Mouse (Mus musculus) liver, embryonic 16.5 days (tissue): Measurements from ENCODE around the gene Trhde. TPM values are rescaled to one million over a fixed set of nuclear protein-coding genes. Genes with fewer than 3 reads are reported as not detected.

Experiments
- ATAC-seq: fragments of 200-750 bp; cut with Nextera tagmentation; 2 replicates; pipeline ENCODE4 v1.8.0; 2017; ENCODE audit warnings: low read depth, mild to moderate bottlenecking, moderate number of reproducible peaks, moderate library complexity
- H3K27ac ChIP-seq: fragments of 300-500 bp; sonication (generic); 2 replicates; pipeline ENCODE4 v1.5.1; 2014; ENCODE audit warnings: mild to moderate bottlenecking, low read length
- H3K27me3 ChIP-seq: fragments of 300-500 bp; sonication (generic); 2 replicates; pipeline ENCODE4 v1.6.1; 2014; ENCODE audit warnings: low read depth, low read length, mixed read lengths; ENCODE audit not compliant: control insufficient read depth, insufficient read depth
- H3K36me3 ChIP-seq: fragments of 300-500 bp; sonication (generic); 2 replicates; pipeline ENCODE4 v1.6.1; 2014; ENCODE audit warnings: mild to moderate bottlenecking; ENCODE audit not compliant: control insufficient read depth, insufficient read depth
- H3K4me1 ChIP-seq: fragments of 300-500 bp; sonication (generic); 2 replicates; pipeline ENCODE4 v1.6.1; 2014; ENCODE audit warnings: low read depth, low read length, mixed read lengths; ENCODE audit not compliant: control insufficient read depth
- H3K4me2 ChIP-seq: fragments of 300-500 bp; sonication (generic); 2 replicates; pipeline ENCODE4 v1.6.1; 2014; ENCODE audit warnings: low read depth, low read length, mixed read lengths
- H3K4me3 ChIP-seq: fragments of 300-500 bp; sonication (generic); 2 replicates; pipeline ENCODE4 v1.5.1; 2014; ENCODE audit warnings: low read depth, mild to moderate bottlenecking, low read length
- H3K9ac ChIP-seq: fragments of 300-500 bp; sonication (generic); 2 replicates; pipeline ENCODE4 v1.6.1; 2014; ENCODE audit warnings: low read depth, low read length
- H3K9me3 ChIP-seq: fragments of 300-500 bp; sonication (generic); replicated peaks from 2 replicates; pipeline ENCODE4 v1.6.1; 2016; ENCODE audit warnings: low read length; ENCODE audit not compliant: control insufficient read depth
- WGBS: fragments of 180-500 bp; shearing (Covaris S2); extraction: QIAGEN DNeasy Blood & Tissue Kit; methylation state at CpG from one replicate; pipeline ENCODE4 v1.1.7; 2014; ENCODE audit not compliant: insufficient replicate concordance; 5-methylcytosine and 5-hydroxymethylcytosine counted together
- polyA plus RNA-seq: library from polyadenylated mRNA; unstranded; fragments of >200 nt; fragmentation: Nextera tagmentation; extraction: Ambion mirVana; gene quantifications from 2 replicates; pipeline ENCODE4 v1.2.1, GENCODE M21; 2015

The Trhde gene
- polyA plus RNA-seq, 1 experiment from 2014 or later, result not detected

DNA sequence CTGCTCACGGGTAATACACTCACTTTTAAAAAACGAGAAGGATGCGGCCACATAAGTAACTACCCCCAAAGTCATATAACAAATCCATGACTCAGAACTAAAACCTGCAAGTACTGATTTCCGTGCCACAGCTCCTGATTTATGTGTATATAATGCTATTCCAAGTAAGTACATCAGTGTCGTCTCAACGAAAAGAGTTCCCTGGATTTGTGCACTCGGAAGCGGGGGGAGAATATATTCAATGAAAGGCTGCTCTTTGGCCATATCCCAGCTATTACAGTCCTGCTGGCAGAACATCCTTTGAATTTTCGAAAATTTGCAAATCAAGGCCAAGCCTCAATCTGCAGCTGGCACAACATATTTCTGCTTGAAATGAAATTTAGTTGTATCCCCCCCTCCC, 43.5 kb downstream of the Trhde start:
- H3K4me2 ChIP-seq, result no peak overlapping the region
- 69% methylated on average over 9 of the region's 9 CpGs for WGBS

GRCm38 (mm10) chr10:114742755-114743705, 59.1 kb downstream of the Trhde start:
- no peak overlapping the region for H3K4me2 ChIP-seq
- no peak overlapping the region for H3K27ac ChIP-seq
- WGBS, result 60% methylated on average over 15 of the region's 15 CpGs
- no peak for ATAC-seq
- H3K36me3 ChIP-seq, result no peaks in the 10 kb centered on the region
- H3K27me3 ChIP-seq, result no peaks in the 10 kb centered on the region
- no peak overlapping the region for H3K4me3 ChIP-seq
- no peak overlapping the region for H3K9ac ChIP-seq
- H3K4me1 ChIP-seq, result no peaks in the 10 kb centered on the region
- H3K9me3 ChIP-seq, result no peaks in the 10 kb centered on the region

More for the DNA sequence above, 43.5 kb downstream of the Trhde start:
- H3K9me3 ChIP-seq, result no peaks in the 10 kb centered on the region
- no peaks in the 10 kb centered on the region for H3K4me1 ChIP-seq
- no peak for ATAC-seq
- no peaks in the 10 kb centered on the region for H3K27me3 ChIP-seq
- no peak overlapping the region for H3K4me3 ChIP-seq
- H3K27ac ChIP-seq, result no peak overlapping the region
- H3K9ac ChIP-seq, result no peak overlapping the region
- no peaks in the 10 kb centered on the region for H3K36me3 ChIP-seq

DNA sequence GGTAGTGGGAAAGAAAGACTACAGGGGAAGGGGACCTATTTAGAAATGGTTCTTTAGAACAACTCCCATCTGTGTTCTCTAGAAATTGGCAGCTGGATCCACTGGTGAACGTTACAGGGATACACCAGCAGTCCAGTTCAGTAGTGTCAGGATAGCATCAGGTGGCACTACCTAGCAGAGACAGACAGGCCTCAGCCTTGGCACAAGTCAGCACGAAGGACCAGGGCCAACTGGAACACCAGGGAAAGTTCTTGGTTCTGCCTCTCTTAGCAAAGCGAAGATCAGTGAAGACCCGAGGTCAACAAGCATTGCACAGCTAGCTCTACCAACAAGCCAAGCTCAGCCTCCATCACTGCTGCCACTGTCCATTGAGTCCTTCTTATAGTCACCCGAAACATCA, 62.2 kb downstream of the Trhde start:
- 67% methylated on average over 5 of the region's 5 CpGs for WGBS
- Histone ChIP-seq H3K9ac (no peak overlapping the region), H3K4me1 (no peaks in the 10 kb centered on the region), H3K4me3 (no peak overlapping the region), H3K27me3 (no peaks in the 10 kb centered on the region), H3K4me2 (no peak overlapping the region), H3K9me3 (no peaks in the 10 kb centered on the region; the same call in 1 of the 2 replicates), H3K36me3 (no peaks in the 10 kb centered on the region), H3K27ac (no peak overlapping the region)
- no peak for ATAC-seq

GRCm38 (mm10) chr10:114737581-114737980, 64.5 kb downstream of the Trhde start:
- Histone ChIP-seq H3K9ac (no peak overlapping the region), H3K4me3 (no peak overlapping the region), H3K27me3 (no peaks in the 10 kb centered on the region), H3K9me3 (no peaks in the 10 kb centered on the region; the same call in 1 of the 2 replicates), H3K36me3 (no peaks in the 10 kb centered on the region), H3K4me1 (no peaks in the 10 kb centered on the region), H3K4me2 (no peak overlapping the region), H3K27ac (no peak overlapping the region)
- WGBS, result 67% methylated on average over 2 of the region's 2 CpGs
- ATAC-seq, result no peak

DNA sequence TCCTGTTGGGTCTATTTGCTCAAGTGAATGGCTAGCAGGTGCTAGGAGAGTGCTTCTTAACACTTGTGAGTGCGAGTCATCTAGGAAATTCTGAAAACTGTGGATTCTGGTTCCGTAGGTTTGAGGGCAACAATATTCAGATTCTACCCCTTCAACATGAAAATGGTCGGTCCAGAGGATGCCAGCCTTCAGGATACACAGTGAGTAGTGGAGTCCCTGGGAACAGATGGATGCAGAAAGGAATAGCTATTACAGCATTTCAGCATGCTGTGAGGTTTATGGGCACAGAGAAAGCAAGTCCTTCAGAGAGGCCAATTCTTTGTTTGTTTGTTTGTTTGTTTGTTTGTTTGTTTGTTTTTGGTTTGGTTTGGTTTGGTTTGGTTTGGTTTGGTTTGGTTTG, 65.7 kb downstream of the Trhde start:
- Histone ChIP-seq H3K9me3 (no peaks in the 10 kb centered on the region; the same call in 1 of the 2 replicates), H3K27ac (no peak overlapping the region), H3K4me3 (no peak overlapping the region), H3K9ac (no peak overlapping the region), H3K4me2 (no peak overlapping the region), H3K27me3 (no peaks in the 10 kb centered on the region), H3K36me3 (no peaks in the 10 kb centered on the region), H3K4me1 (no peaks in the 10 kb centered on the region)
- ATAC-seq, result no peak
- 54% methylated on average over 3 of the region's 3 CpGs for WGBS

- Histone ChIP-seq H3K9me3 (no peaks in the 10 kb centered on the region; the same call in 1 of the 2 replicates), H3K4me3 (no peak overlapping the region), H3K9ac (no peak overlapping the region), H3K36me3 (no peaks in the 10 kb centered on the region), H3K4me1 (no peaks in the 10 kb centered on the region), H3K27me3 (no peaks in the 10 kb centered on the region), H3K27ac (no peak overlapping the region), H3K4me2 (no peak overlapping the region)
- no peak for ATAC-seq
- WGBS, result 46% methylated on average over 5 of the region's 5 CpGs
Observed at GRCm38 (mm10) chr10:114735678-114736077, 66.4 kb downstream of the Trhde start.

DNA sequence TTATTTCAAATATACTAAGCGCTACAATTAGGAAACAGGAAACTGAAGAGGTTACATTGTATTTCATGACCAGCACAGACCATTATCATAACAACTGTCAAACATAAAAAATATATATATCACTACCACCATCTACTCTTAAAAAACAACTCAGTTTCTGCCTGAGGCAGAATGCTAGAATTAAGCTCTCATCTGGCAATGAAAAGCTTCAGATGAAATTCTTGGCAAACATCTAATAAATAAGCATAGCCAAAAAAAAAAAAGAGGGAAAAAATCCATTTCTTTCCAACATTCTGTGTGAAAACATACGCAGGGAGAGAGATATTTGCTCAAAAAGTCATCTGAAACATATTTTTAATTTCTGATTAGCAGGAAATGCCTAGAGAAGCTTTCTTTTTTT, 67.0 kb downstream of the Trhde start:
- H3K27me3 ChIP-seq, result no peaks in the 10 kb centered on the region
- no peak for ATAC-seq
- WGBS, result 54% methylated on average over 2 of the region's 2 CpGs
- no peak overlapping the region for H3K27ac ChIP-seq
- H3K4me3 ChIP-seq, result no peak overlapping the region
- H3K9ac ChIP-seq, result no peak overlapping the region
- H3K4me1 ChIP-seq, result no peaks in the 10 kb centered on the region
- no peaks in the 10 kb centered on the region for H3K36me3 ChIP-seq
- no peak overlapping the region for H3K4me2 ChIP-seq
- no peaks in the 10 kb centered on the region; the same call in 1 of the 2 replicates for H3K9me3 ChIP-seq

DNA sequence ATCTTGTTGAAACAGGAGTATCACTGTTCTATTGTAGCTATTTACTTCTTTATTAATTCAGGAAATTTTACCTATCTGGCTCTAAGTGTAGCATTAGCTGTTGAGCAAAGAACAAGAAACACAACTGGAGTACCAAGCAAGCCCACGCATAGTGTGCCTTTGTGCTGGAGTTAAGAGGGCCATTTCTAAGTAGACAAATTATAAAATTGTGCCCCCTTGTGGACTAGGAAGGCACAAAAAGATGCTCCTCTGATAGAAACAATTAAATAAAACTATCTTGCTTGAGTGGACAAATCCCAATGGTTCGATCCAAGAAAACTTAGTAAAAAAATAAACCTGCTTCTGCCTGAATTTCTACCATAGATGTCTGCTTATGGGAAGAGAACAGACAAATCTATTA, 76.5 kb downstream of the Trhde start:
- H3K4me2 ChIP-seq, result no peak overlapping the region
- no peaks in the 10 kb centered on the region for H3K36me3 ChIP-seq
- H3K4me1 ChIP-seq, result no peaks in the 10 kb centered on the region
- H3K9me3 ChIP-seq, result no peaks in the 10 kb centered on the region
- no peak overlapping the region for H3K4me3 ChIP-seq
- ATAC-seq, result no peak
- WGBS, result 58% methylated on average over 2 of the region's 2 CpGs
- no peak overlapping the region for H3K9ac ChIP-seq
- no peak overlapping the region for H3K27ac ChIP-seq
- H3K27me3 ChIP-seq, result no peaks in the 10 kb centered on the region

- Histone ChIP-seq H3K4me2 (no peak overlapping the region), H3K4me3 (no peak overlapping the region), H3K4me1 (no peaks in the 10 kb centered on the region), H3K27ac (no peak overlapping the region), H3K36me3 (no peaks in the 10 kb centered on the region), H3K9me3 (no peaks in the 10 kb centered on the region), H3K27me3 (no peaks in the 10 kb centered on the region), H3K9ac (no peak overlapping the region)
- no peak for ATAC-seq
Observed at GRCm38 (mm10) chr10:114701791-114702190, 100.3 kb downstream of the Trhde start.
